Mouse (Mus musculus) bone marrow macrophage, adult 2 months (primary cell): Measurements from ENCODE around the gene Pnliprp1. TPM values are rescaled to one million over a fixed set of nuclear protein-coding genes. Genes with fewer than 3 reads are reported as not detected.

ENCODE experiments used
- H3K27ac ChIP-seq: 2 replicates; pipeline ENCODE4 v1.5.1; 2012; ENCODE audit warnings: low read depth, low read length; ENCODE audit not compliant: insufficient read depth
- H3K4me1 ChIP-seq: 2 replicates; pipeline ENCODE4 v1.6.1; 2012; ENCODE audit warnings: low read length; ENCODE audit not compliant: control insufficient read depth, insufficient read depth
- H3K4me3 ChIP-seq: 2 replicates; pipeline ENCODE4 v1.5.1; 2012; ENCODE audit warnings: mild to moderate bottlenecking, low read length, moderate library complexity; ENCODE audit not compliant: insufficient read depth
- CTCF ChIP-seq: IDR thresholded peaks from 2 replicates; pipeline ENCODE4 v1.5.1; 2012; ENCODE audit warnings: low read depth, mild to moderate bottlenecking, low read length, moderate library complexity
- POLR2A ChIP-seq: IDR thresholded peaks from 2 replicates; pipeline ENCODE4 v1.6.1; 2012; ENCODE audit warnings: mild to moderate bottlenecking, low read depth, low read length, borderline replicate concordance
- polyA plus RNA-seq: library from polyadenylated mRNA; stranded (reverse); fragments of >200 nt; gene quantifications from 2 replicates; pipeline ENCODE4 v1.2.4, GENCODE M21; 2012; ENCODE audit not compliant: missing spikeins, insufficient read depth, insufficient read length

Gene Pnliprp1
- polyA plus RNA-seq, 1 experiment, result not detected

DNA sequence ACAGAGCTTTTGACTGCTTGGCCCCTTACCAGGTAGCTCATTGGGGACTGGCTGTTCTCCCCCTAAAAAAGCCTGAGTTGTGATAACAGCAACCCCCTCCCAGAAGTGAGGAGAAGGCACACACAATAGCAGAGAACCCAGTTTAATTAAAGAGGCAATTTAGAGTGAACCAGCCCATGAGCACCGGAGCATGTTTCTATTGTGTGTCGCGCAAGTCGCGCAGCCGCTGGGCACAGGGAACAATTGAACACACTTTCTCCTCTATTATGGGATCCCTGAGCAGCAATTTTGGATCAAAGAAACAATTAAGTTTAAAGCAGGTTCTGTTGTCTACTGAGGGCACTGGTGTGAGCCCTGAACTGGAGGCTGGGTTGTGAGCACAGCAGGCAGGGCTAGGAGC, 38.6 kb downstream of the Pnliprp1 start:
- H3K4me1 ChIP-seq, result peaks cover 6% of the 10 kb centered on the region
- no peak for TF ChIP-seq CTCF
- TF ChIP-seq POLR2A, result no peak
- no peak overlapping the region for H3K27ac ChIP-seq
- H3K4me3 ChIP-seq, result no peak overlapping the region

DNA sequence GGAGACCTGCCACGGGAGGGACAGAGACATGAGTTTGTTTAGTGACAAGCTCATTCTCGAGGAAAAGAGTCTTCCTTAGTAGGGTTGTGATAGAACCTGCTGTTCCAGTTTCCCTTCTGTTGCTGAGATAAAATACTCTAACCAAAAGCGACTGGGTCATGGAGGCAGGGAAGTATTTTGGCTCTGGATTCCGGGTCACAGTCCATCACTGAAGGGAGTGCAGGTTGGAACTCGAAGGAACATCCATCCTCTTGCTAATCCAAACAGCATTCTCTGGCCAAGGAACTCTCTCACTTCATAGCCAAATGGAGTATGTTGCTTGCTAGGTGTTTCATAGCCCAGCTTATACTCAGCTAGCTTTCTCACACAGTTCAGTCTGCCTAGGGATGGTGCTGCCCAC, 47.8 kb downstream of the Pnliprp1 start:
- no peak for TF ChIP-seq CTCF
- TF ChIP-seq POLR2A, result no peak
- no peak overlapping the region for H3K4me3 ChIP-seq

GRCm38 (mm10) chr19:58781566-58781965, 52.9 kb downstream of the Pnliprp1 start:
- no peak for TF ChIP-seq CTCF
- H3K4me3 ChIP-seq, result no peak overlapping the region
- no peaks in the 10 kb centered on the region for H3K4me1 ChIP-seq
- H3K27ac ChIP-seq, result no peak overlapping the region

More for the DNA sequence above, 47.8 kb downstream of the Pnliprp1 start:
- Histone ChIP-seq H3K27ac (no peak overlapping the region), H3K4me1 (no peaks in the 10 kb centered on the region)

GRCm38 (mm10) chr19:58783938-58784337, 55.3 kb downstream of the Pnliprp1 start:
- H3K4me1 ChIP-seq, result no peaks in the 10 kb centered on the region
- no peak overlapping the region for H3K27ac ChIP-seq
- no peak overlapping the region for H3K4me3 ChIP-seq
- TF ChIP-seq POLR2A, result no peak
- TF ChIP-seq CTCF, result no peak

- Histone ChIP-seq H3K4me1 (no peaks in the 10 kb centered on the region), H3K27ac (no peak overlapping the region), H3K4me3 (no peak overlapping the region)
- TF ChIP-seq POLR2A, result no peak
- no peak for TF ChIP-seq CTCF
Observed at GRCm38 (mm10) chr19:58789194-58789593, 60.5 kb downstream of the Pnliprp1 start.

Other genes starting within 250 kb of the Pnliprp1 start
- not detected in 2 replicates for gene Ccdc172, start 216.9 kb upstream of the Pnliprp1 start, polyA plus RNA-seq
- gene Pnlip, start 76.4 kb upstream of the Pnliprp1 start, polyA plus RNA-seq, result not detected in 2 replicates
- gene Pnliprp2, start 30.8 kb downstream of the Pnliprp1 start, polyA plus RNA-seq, result not detected in 2 replicates
- gene 1700019N19Rik, start 65.6 kb downstream of the Pnliprp1 start, polyA plus RNA-seq, result not detected in 2 replicates
- not detected in 2 replicates for gene Eno4, start 214.5 kb downstream of the Pnliprp1 start, polyA plus RNA-seq
- gene Hspa12a, start 214.8 kb downstream of the Pnliprp1 start, polyA plus RNA-seq, result 0.45 TPM in 1 of 2 replicates, not detected in the other